Mouse (Mus musculus): ENCODE results near the gene Kpna6. TPM values are rescaled to one million over a fixed set of nuclear protein-coding genes. Genes with fewer than 3 reads are reported as not detected.
A peak's percentile ranks its signal among the peaks of the same experiment; 100 is the strongest.

Kpna6 gene
- polyA plus RNA-seq, 1 experiment: 19.2 TPM

- peak overlapping the region; percentile 78 for H3K27ac ChIP-seq (ENCODE audit: control insufficient read depth, insufficient read depth, low read depth, low read length, poor library complexity)
- H3K4me1 ChIP-seq (ENCODE audit: control insufficient read depth, insufficient read depth, low read length): peaks cover 4% of the 10 kb centered on the region; the same call in 1 of the 2 replicates
- WGBS: 0% methylated on average over 18 of the region's 18 CpGs
- peak overlapping the region; percentile 78 for H3K4me3 ChIP-seq (replicated peaks; ENCODE audit: control insufficient read depth, low read depth, low read length)
- TF ChIP-seq POLR2A (IDR thresholded peaks at IDR 0.05; ENCODE audit: borderline replicate concordance, control insufficient read depth, low read depth, low read length): peak; percentile 67; the same call in 1 of the 2 replicates
- no peak for TF ChIP-seq CTCF (IDR thresholded peaks at IDR 0.05; ENCODE audit: control insufficient read depth, insufficient read depth, low read length)
These were observed 48.1 kb downstream of the Kpna6 start for GRCm38 (mm10) chr4:129624281-129625028.

DNA sequence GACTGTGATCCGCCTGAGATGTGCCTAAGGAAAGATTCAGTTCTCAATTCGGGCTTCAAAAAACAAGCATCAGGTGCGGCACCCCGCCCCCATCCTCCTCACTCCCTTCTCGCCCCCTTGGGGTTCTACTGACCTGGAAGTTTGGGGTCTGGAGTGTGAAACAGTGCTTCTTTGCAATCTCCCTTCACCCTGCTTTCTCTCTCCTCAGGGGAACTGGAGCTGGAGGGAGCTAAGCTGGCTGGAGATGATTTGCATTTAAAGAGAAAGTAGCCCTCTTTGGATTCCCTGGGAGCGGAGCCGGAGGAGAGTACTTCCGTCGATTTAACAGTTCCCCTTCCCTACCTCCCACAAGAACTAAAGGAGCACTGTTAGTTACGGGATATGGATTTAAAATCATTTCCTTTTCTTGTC, 48.9 kb downstream of the Kpna6 start, which contains the start of gene Ccdc28b:
Gene Ccdc28b (minus strand): TSS at position 267 of the 411 bp plus-strand sequence.
- Histone ChIP-seq H3K27ac (ENCODE audit: control insufficient read depth, insufficient read depth, low read depth, low read length, poor library complexity) (peak within 1 kb of the TSS; percentile 78), H3K4me1 (ENCODE audit: control insufficient read depth, insufficient read depth, low read length) (peaks cover 5% of the 10 kb centered on the region; the same call in 1 of the 2 replicates), H3K4me3 (replicated peaks; ENCODE audit: control insufficient read depth, low read depth, low read length) (peak within 1 kb of the TSS; percentile 78)
- under 1% methylated on average over 10 of the region's 10 CpGs for WGBS
- TF ChIP-seq POLR2A (IDR thresholded peaks at IDR 0.05; ENCODE audit: borderline replicate concordance, control insufficient read depth, low read depth, low read length) (no peak), CTCF (IDR thresholded peaks at IDR 0.05; ENCODE audit: control insufficient read depth, insufficient read depth, low read length) (no peak)

DNA sequence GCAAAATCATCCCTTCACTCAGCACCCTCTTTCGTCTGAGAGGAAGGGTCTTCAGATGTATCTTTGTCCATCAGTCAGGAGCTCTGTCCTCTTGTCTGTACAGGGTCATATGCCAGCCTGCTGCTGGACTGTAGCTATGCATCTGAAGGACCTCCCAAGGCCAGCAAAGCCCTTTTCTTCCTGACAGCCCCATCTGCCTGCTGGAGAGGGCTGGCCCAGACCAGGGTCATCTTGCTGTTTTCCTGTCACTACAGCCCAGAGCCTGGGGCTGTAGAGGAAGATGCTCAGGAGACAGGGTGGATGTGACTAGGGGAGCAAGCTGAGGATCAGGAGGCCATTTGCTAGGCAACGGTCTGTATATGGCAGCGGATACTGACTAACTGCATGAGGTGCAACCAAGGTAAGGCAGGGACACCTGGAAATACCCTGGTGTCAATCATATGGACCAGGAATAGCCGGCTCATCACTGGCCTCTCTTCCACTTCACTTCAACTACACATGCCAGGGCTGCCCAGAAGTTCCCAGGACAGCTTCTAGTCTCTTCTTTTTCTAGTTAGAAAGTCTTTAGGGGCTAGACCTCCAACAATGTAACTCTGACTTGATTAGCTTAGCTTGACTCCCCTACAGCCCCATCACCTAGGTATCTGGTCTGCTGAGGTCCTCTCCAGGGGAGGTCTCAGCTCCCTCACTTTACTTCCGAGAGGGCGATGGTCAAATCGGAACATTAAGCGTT, 49.6 kb downstream of the Kpna6 start:
- TF ChIP-seq CTCF (IDR thresholded peaks at IDR 0.05; ENCODE audit: control insufficient read depth, insufficient read depth, low read length) (no peak), POLR2A (IDR thresholded peaks at IDR 0.05; ENCODE audit: borderline replicate concordance, control insufficient read depth, low read depth, low read length) (no peak)
- no peak overlapping the region for H3K27ac ChIP-seq (ENCODE audit: control insufficient read depth, insufficient read depth, low read depth, low read length, poor library complexity)
- peak overlapping the region; percentile 78 for H3K4me3 ChIP-seq (replicated peaks; ENCODE audit: control insufficient read depth, low read depth, low read length)
- H3K4me1 ChIP-seq (ENCODE audit: control insufficient read depth, insufficient read depth, low read length): peaks cover 5% of the 10 kb centered on the region; the same call in 1 of the 2 replicates
- WGBS: 22% methylated on average over 8 of the region's 8 CpGs

GRCm38 (mm10) chr4:129622120-129622802, 50.3 kb downstream of the Kpna6 start:
- 81% methylated on average over 11 of the region's 11 CpGs for WGBS
- Histone ChIP-seq H3K4me1 (ENCODE audit: control insufficient read depth, insufficient read depth, low read length) (peaks cover 5% of the 10 kb centered on the region; the same call in 1 of the 2 replicates), H3K27ac (ENCODE audit: control insufficient read depth, insufficient read depth, low read depth, low read length, poor library complexity) (no peak overlapping the region), H3K4me3 (replicated peaks; ENCODE audit: control insufficient read depth, low read depth, low read length) (no peak overlapping the region)
- TF ChIP-seq CTCF (IDR thresholded peaks at IDR 0.05; ENCODE audit: control insufficient read depth, insufficient read depth, low read length) (no peak), POLR2A (IDR thresholded peaks at IDR 0.05; ENCODE audit: borderline replicate concordance, control insufficient read depth, low read depth, low read length) (no peak)

GRCm38 (mm10) chr4:129621283-129621841, 51.2 kb downstream of the Kpna6 start:
- H3K27ac ChIP-seq (ENCODE audit: control insufficient read depth, insufficient read depth, low read depth, low read length, poor library complexity): no peak overlapping the region
- no peak overlapping the region for H3K4me3 ChIP-seq (replicated peaks; ENCODE audit: control insufficient read depth, low read depth, low read length)
- 79% methylated on average over 8 of the region's 8 CpGs for WGBS
- TF ChIP-seq POLR2A (IDR thresholded peaks at IDR 0.05; ENCODE audit: borderline replicate concordance, control insufficient read depth, low read depth, low read length): no peak
- no peak for TF ChIP-seq CTCF (IDR thresholded peaks at IDR 0.05; ENCODE audit: control insufficient read depth, insufficient read depth, low read length)
- H3K4me1 ChIP-seq (ENCODE audit: control insufficient read depth, insufficient read depth, low read length): peaks cover 5% of the 10 kb centered on the region; the same call in 1 of the 2 replicates

DNA sequence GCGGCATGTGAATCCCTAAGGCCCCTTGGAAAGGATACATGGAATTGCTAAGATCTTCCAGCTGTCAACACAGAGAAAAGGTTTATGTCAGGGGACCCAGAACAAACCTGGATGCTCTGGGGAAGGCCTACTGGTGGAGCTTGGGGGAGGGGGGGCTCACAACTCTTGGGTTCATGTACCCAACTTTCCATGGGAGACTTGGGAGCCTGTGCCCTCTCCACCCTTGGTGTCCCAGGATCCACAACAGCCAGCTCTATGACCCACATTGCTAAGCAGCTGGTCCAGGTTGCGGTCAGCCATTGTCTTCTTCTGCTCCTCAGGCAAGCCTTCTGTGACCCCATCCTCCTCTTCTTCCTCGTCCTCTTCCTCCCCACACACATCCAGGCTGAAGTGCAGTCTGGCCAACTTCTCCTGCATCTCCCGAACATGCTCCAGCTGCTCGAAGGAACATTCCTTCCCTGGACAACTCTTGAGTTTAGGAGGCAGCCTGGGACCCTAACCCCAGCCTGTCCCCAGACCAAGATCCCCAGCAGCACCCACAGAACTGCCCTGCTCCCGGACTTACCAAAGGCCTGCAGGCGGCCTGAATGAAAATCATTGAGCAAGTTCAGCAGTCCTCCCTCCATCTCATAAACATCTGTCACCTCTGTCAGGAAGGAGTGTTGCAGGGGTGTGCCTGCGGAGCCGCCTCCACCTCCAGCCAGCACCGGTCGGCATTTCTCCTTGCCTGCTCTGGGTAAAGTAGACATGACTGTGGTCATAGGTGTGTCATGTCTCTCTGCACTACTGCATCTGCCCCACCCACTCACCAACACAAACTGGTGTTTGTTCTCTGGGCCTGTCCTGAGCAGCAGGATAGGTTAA, 51.9 kb downstream of the Kpna6 start:
- 83% methylated on average over 11 of the region's 11 CpGs for WGBS
- H3K4me1 ChIP-seq (ENCODE audit: control insufficient read depth, insufficient read depth, low read length): peaks cover 5% of the 10 kb centered on the region; the same call in 1 of the 2 replicates
- no peak overlapping the region for H3K4me3 ChIP-seq (replicated peaks; ENCODE audit: control insufficient read depth, low read depth, low read length)
- H3K27ac ChIP-seq (ENCODE audit: control insufficient read depth, insufficient read depth, low read depth, low read length, poor library complexity): no peak overlapping the region
- no peak for TF ChIP-seq CTCF (IDR thresholded peaks at IDR 0.05; ENCODE audit: control insufficient read depth, insufficient read depth, low read length)
- no peak for TF ChIP-seq POLR2A (IDR thresholded peaks at IDR 0.05; ENCODE audit: borderline replicate concordance, control insufficient read depth, low read depth, low read length)
